ENCODE assay signal across 21 mouse cellular contexts in the genomic region with DNA sequence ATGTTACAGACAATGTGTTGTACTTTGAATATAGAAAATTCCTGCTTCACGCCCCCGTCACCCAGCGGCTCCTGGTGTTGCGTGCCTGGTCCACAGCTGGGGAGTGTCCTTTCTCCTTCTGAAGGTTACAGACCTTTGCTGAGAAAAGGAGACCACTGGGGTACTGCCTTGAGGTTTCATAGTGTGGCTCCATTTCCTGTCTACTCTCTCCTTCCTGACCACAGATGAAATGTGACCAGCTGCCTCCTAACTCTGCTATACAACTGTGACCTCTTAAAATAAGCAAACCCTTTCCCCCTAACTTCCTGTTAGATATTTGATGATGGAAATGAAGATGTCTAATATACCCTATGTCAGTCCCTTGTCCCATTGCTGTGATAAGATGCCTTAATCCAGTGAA.
"Had no signal": no experiment of that assay in that cellular context is flagged by ENCODE, and none has a peak within 500 bp of the region (broad histone marks: within the 10 kb centered on the region; RNA-seq: fewer than 3 reads in every experiment).

No protein-coding gene starts in this region.

- H3K9ac ChIP-seq: liver, embryonic 13.5 days; liver, embryonic 15.5 days; liver, postnatal 0 days; lung, embryonic 15.5 days; midbrain, embryonic 13.5 days; midbrain, embryonic 15.5 days; neural tube, embryonic 13.5 days had no signal

- H3K4me1 ChIP-seq: liver, embryonic 13.5 days; lung, embryonic 15.5 days; midbrain, embryonic 13.5 days; midbrain, embryonic 15.5 days; neural tube, embryonic 13.5 days had no signal

- ATAC-seq: liver, postnatal 0 days; lung, postnatal 0 days; midbrain, embryonic 13.5 days; midbrain, embryonic 15.5 days had no signal

- H3K27ac ChIP-seq: liver, embryonic 13.5 days; liver, embryonic 15.5 days; lung, embryonic 15.5 days; macrophage; midbrain, embryonic 13.5 days; midbrain, embryonic 15.5 days; neural tube, embryonic 13.5 days had no signal

- H3K4me2 ChIP-seq: liver, embryonic 13.5 days; liver, embryonic 15.5 days; lung, embryonic 15.5 days; midbrain, embryonic 11.5 days; midbrain, embryonic 13.5 days; midbrain, embryonic 15.5 days; neural tube, embryonic 13.5 days had no signal

- H3K9me3 ChIP-seq: liver, embryonic 13.5 days; liver, embryonic 15.5 days; lung, embryonic 15.5 days; megakaryocyte, embryonic 14.5 days; midbrain, embryonic 13.5 days; midbrain, embryonic 15.5 days; neural tube, embryonic 13.5 days had no signal

- H3K36me3 ChIP-seq: liver, embryonic 13.5 days; liver, embryonic 15.5 days; lung, embryonic 15.5 days; midbrain, embryonic 13.5 days; midbrain, embryonic 15.5 days; neural tube, embryonic 13.5 days had no signal

- H3K4me3 ChIP-seq: liver, embryonic 13.5 days; liver, embryonic 15.5 days; lung, embryonic 15.5 days; midbrain, embryonic 13.5 days; midbrain, embryonic 15.5 days; neural tube, embryonic 13.5 days had no signal

- H3K27me3 ChIP-seq: liver, embryonic 13.5 days; liver, embryonic 15.5 days; lung, embryonic 15.5 days; megakaryocyte, embryonic 14.5 days; midbrain, embryonic 13.5 days; midbrain, embryonic 15.5 days; neural tube, embryonic 13.5 days had no signal

- DNase-seq: liver, embryonic 13.5 days; liver, postnatal 0 days; lung, adult 2 months; lung, postnatal 14 days; retina, postnatal 1 day; right cerebral cortex, adult 18-20 months; right cerebral cortex, postnatal 25 days; right cerebral cortex, postnatal 4 days; spleen, adult 18-20 months; thymus, adult 18-20 months; thymus, postnatal 14 days; thymus, postnatal 36 days had no signal
